Mouse (Mus musculus): Measurements from ENCODE around the gene Cmya5. TPM values are rescaled to one million over a fixed set of nuclear protein-coding genes. Genes with fewer than 3 reads are reported as not detected.

Gene Cmya5
- polyA plus RNA-seq, 1 experiment: 1.5 TPM

- Histone ChIP-seq H3K36me3 (ENCODE audit: control insufficient read depth, insufficient read depth, low read length) (no peaks in the 10 kb centered on the region), H3K27ac (ENCODE audit: control insufficient read depth, insufficient read depth, low read length) (no peak overlapping the region), H3K4me3 (ENCODE audit: control insufficient read depth, insufficient read depth, low read length) (no peak overlapping the region), H3K27me3 (ENCODE audit: control insufficient read depth, insufficient read depth, low read length) (no peaks in the 10 kb centered on the region), H3K4me1 (replicated peaks; ENCODE audit: control insufficient read depth, insufficient read depth, low read length) (no peaks in the 10 kb centered on the region)
- DNase-seq: no peak
- WGBS: 95% methylated on average over 5 of the region's 5 CpGs
- no peak for TF ChIP-seq POLR2A (IDR thresholded peaks at IDR 0.05; ENCODE audit: control insufficient read depth, extremely low read depth, insufficient read depth, low read length, poor library complexity)
- TF ChIP-seq CTCF (IDR thresholded peaks at IDR 0.05; ENCODE audit: borderline replicate concordance, control insufficient read depth, extremely low read depth, insufficient read depth, low read length, poor library complexity): no peak
These were observed 15.6 kb downstream of the Cmya5 start for GRCm38 (mm10) chr13:93128961-93129360.

GRCm38 (mm10) chr13:93128111-93128860, 16.2 kb downstream of the Cmya5 start:
- Histone ChIP-seq H3K36me3 (ENCODE audit: control insufficient read depth, insufficient read depth, low read length) (no peaks in the 10 kb centered on the region), H3K27me3 (ENCODE audit: control insufficient read depth, insufficient read depth, low read length) (no peaks in the 10 kb centered on the region), H3K27ac (ENCODE audit: control insufficient read depth, insufficient read depth, low read length) (no peak overlapping the region), H3K4me1 (replicated peaks; ENCODE audit: control insufficient read depth, insufficient read depth, low read length) (no peaks in the 10 kb centered on the region), H3K4me3 (ENCODE audit: control insufficient read depth, insufficient read depth, low read length) (no peak overlapping the region)
- TF ChIP-seq CTCF (IDR thresholded peaks at IDR 0.05; ENCODE audit: borderline replicate concordance, control insufficient read depth, extremely low read depth, insufficient read depth, low read length, poor library complexity) (no peak), POLR2A (IDR thresholded peaks at IDR 0.05; ENCODE audit: control insufficient read depth, extremely low read depth, insufficient read depth, low read length, poor library complexity) (no peak)
- 92% methylated on average over 8 of the region's 8 CpGs for WGBS
- DNase-seq: no peak

- H3K36me3 ChIP-seq (ENCODE audit: control insufficient read depth, insufficient read depth, low read length): no peaks in the 10 kb centered on the region
- no peak overlapping the region for H3K27ac ChIP-seq (ENCODE audit: control insufficient read depth, insufficient read depth, low read length)
- H3K4me3 ChIP-seq (ENCODE audit: control insufficient read depth, insufficient read depth, low read length): no peak overlapping the region
- 96% methylated on average over 9 of the region's 9 CpGs for WGBS
- no peaks in the 10 kb centered on the region for H3K27me3 ChIP-seq (ENCODE audit: control insufficient read depth, insufficient read depth, low read length)
- no peaks in the 10 kb centered on the region for H3K4me1 ChIP-seq (replicated peaks; ENCODE audit: control insufficient read depth, insufficient read depth, low read length)
- no peak for DNase-seq
- no peak for TF ChIP-seq CTCF (IDR thresholded peaks at IDR 0.05; ENCODE audit: borderline replicate concordance, control insufficient read depth, extremely low read depth, insufficient read depth, low read length, poor library complexity)
- no peak for TF ChIP-seq POLR2A (IDR thresholded peaks at IDR 0.05; ENCODE audit: control insufficient read depth, extremely low read depth, insufficient read depth, low read length, poor library complexity)
These were observed 22.2 kb downstream of the Cmya5 start for GRCm38 (mm10) chr13:93122321-93122720.

- Histone ChIP-seq H3K36me3 (ENCODE audit: control insufficient read depth, insufficient read depth, low read length) (no peaks in the 10 kb centered on the region), H3K4me3 (ENCODE audit: control insufficient read depth, insufficient read depth, low read length) (no peak overlapping the region), H3K27ac (ENCODE audit: control insufficient read depth, insufficient read depth, low read length) (no peak overlapping the region), H3K4me1 (replicated peaks; ENCODE audit: control insufficient read depth, insufficient read depth, low read length) (no peaks in the 10 kb centered on the region), H3K27me3 (ENCODE audit: control insufficient read depth, insufficient read depth, low read length) (no peaks in the 10 kb centered on the region)
- DNase-seq: no peak
- TF ChIP-seq POLR2A (IDR thresholded peaks at IDR 0.05; ENCODE audit: control insufficient read depth, extremely low read depth, insufficient read depth, low read length, poor library complexity) (no peak), CTCF (IDR thresholded peaks at IDR 0.05; ENCODE audit: borderline replicate concordance, control insufficient read depth, extremely low read depth, insufficient read depth, low read length, poor library complexity) (no peak)
- WGBS: 84% methylated on average over 7 of the region's 7 CpGs
These were observed 27.3 kb downstream of the Cmya5 start for GRCm38 (mm10) chr13:93117241-93117640.

GRCm38 (mm10) chr13:93102340-93103090, 42.0 kb downstream of the Cmya5 start:
- 95% methylated on average over 4 of the region's 4 CpGs for WGBS
- no peak for TF ChIP-seq CTCF (IDR thresholded peaks at IDR 0.05; ENCODE audit: borderline replicate concordance, control insufficient read depth, extremely low read depth, insufficient read depth, low read length, poor library complexity)
- no peak for TF ChIP-seq POLR2A (IDR thresholded peaks at IDR 0.05; ENCODE audit: control insufficient read depth, extremely low read depth, insufficient read depth, low read length, poor library complexity)
- no peak for DNase-seq
- H3K36me3 ChIP-seq (ENCODE audit: control insufficient read depth, insufficient read depth, low read length): no peaks in the 10 kb centered on the region
- H3K4me1 ChIP-seq (replicated peaks; ENCODE audit: control insufficient read depth, insufficient read depth, low read length): no peaks in the 10 kb centered on the region
- no peak overlapping the region for H3K27ac ChIP-seq (ENCODE audit: control insufficient read depth, insufficient read depth, low read length)
- no peak overlapping the region for H3K4me3 ChIP-seq (ENCODE audit: control insufficient read depth, insufficient read depth, low read length)
- no peaks in the 10 kb centered on the region for H3K27me3 ChIP-seq (ENCODE audit: control insufficient read depth, insufficient read depth, low read length)

- 96% methylated on average over 3 of the region's 3 CpGs for WGBS
- TF ChIP-seq CTCF (IDR thresholded peaks at IDR 0.05; ENCODE audit: borderline replicate concordance, control insufficient read depth, extremely low read depth, insufficient read depth, low read length, poor library complexity): no peak
- no peak for TF ChIP-seq POLR2A (IDR thresholded peaks at IDR 0.05; ENCODE audit: control insufficient read depth, extremely low read depth, insufficient read depth, low read length, poor library complexity)
- Histone ChIP-seq H3K27ac (ENCODE audit: control insufficient read depth, insufficient read depth, low read length) (no peak overlapping the region), H3K4me1 (replicated peaks; ENCODE audit: control insufficient read depth, insufficient read depth, low read length) (peaks cover 34% of the 10 kb centered on the region), H3K4me3 (ENCODE audit: control insufficient read depth, insufficient read depth, low read length) (no peak overlapping the region), H3K36me3 (ENCODE audit: control insufficient read depth, insufficient read depth, low read length) (no peaks in the 10 kb centered on the region), H3K27me3 (ENCODE audit: control insufficient read depth, insufficient read depth, low read length) (no peaks in the 10 kb centered on the region)
- no peak for DNase-seq
These were observed 45.9 kb downstream of the Cmya5 start for GRCm38 (mm10) chr13:93098596-93098995.
